In the genomic region with DNA sequence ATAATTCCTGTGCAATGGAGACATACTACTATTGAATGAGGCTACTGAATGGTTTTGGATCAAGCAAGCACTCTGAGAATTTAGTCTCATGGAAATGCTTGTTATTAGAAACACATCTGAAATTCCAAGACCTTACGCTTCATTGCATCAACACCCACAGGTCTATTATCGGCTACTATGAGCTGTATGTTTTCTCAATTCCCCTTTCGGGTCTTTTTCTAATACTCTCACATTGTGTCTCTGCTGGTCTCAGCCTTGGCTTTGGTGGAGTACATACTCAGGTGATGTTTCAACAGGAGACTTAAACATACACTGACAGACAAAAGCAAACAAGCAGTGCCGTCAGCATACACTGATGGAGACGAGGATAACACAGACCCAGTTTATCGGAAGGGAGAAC, we compare ENCODE assay signal across 13 mouse cellular contexts.
"Had no signal": no experiment of that assay in that cellular context is flagged by ENCODE, and none has a peak within 500 bp of the region (broad histone marks: within the 10 kb centered on the region; RNA-seq: fewer than 3 reads in every experiment).

No protein-coding gene starts in this region.

- H3K4me1 ChIP-seq: stomach, embryonic 15.5 days had no signal

- H3K27me3 ChIP-seq: neural tube, embryonic 15.5 days; stomach, embryonic 15.5 days had no signal

- H3K9me3 ChIP-seq: neural tube, embryonic 15.5 days; stomach, embryonic 15.5 days had no signal

- DNase-seq: right cerebral cortex, postnatal 14 days; right cerebral cortex, postnatal 25 days; right cerebral cortex, postnatal 4 days; spleen, adult 18-20 months; thymus, adult 18-20 months; thymus, adult 2 months; thymus, postnatal 14 days; thymus, postnatal 25 days; thymus, postnatal 36 days; thymus, postnatal 4 days had no signal

- H3K4me2 ChIP-seq: neural tube, embryonic 15.5 days; stomach, embryonic 15.5 days had no signal

- H3K9ac ChIP-seq: neural tube, embryonic 15.5 days; stomach, embryonic 15.5 days had no signal

- H3K27ac ChIP-seq: neural tube, embryonic 15.5 days; stomach, embryonic 15.5 days; stomach, postnatal 0 days had no signal

- H3K36me3 ChIP-seq: neural tube, embryonic 15.5 days; stomach, embryonic 15.5 days had no signal

- H3K4me3 ChIP-seq: neural tube, embryonic 15.5 days; stomach, embryonic 15.5 days had no signal
